Mouse (Mus musculus): ENCODE results near the gene Fam50a.

DNA sequence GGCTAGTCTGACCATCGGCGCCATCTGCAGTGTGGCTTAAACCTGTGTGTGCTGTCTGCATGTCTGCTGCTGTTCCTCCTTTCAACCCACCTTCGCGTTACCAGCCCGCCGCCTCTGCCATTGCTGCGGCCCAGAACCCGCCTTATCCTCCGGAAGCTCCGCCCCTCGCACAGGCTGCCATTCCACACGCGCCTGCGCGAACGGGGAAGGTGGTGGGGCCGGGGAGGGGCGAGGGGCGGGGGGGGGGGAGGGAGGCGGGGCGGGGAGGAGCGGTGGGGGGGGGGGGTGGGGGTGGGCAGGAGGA lies 40.6 kb downstream of the Fam50a start, which contains the start of gene Lage3:
- TF ChIP-seq POLR2A (IDR thresholded peaks at IDR 0.05; ENCODE audit: low read depth, low read length), result no peak
- TF ChIP-seq CTCF (IDR thresholded peaks at IDR 0.05; ENCODE audit: extremely low read depth, insufficient read length, insufficient replicate concordance, low read depth, low read length), result no peak

Data from small intestine, adult 2 months (tissue).